Mouse (Mus musculus) embryonic fibroblast, embryonic 13.5 days (primary cell): Measurements from ENCODE around the gene 1700013F07Rik.

Experiments used
- CTCF ChIP-seq: IDR thresholded peaks from 2 replicates; pipeline ENCODE4 v1.5.1; 2011; ENCODE audit warnings: mild to moderate bottlenecking, control low read depth, low read length, moderate library complexity, borderline replicate concordance; ENCODE audit not compliant: insufficient read depth
- POLR2A ChIP-seq: IDR thresholded peaks from 2 replicates; pipeline ENCODE4 v1.6.1; 2011; ENCODE audit warnings: low read depth, mild to moderate bottlenecking, control low read depth, low read length, moderate library complexity

GRCm38 (mm10) chr3:108563309-108563708 is 29.4 kb downstream of the 1700013F07Rik start:
- peak; percentile 43; the same call in 1 of the 2 replicates for TF ChIP-seq CTCF
- 0 out of 2 replicates have a peak, but pooled peaks have one; percentile 24 for TF ChIP-seq POLR2A
